Mouse (Mus musculus) urinary bladder, postnatal 25 days (tissue): ENCODE measurements at regions not wholly inside any gene's neighbourhood (a gene's known extent, or its start where the extent isn't known, plus 50 kb on each side); places are given as distances from the start of the nearest gene placed in this dataset.

Source experiments
- DNase-seq: peaks from one replicate; pipeline ENCODE4 v3.0.0; 2022; ENCODE audit warnings: low spot score

- no peak for DNase-seq
Observed at GRCm38 (mm10) chr13:116017886-116018285, 291.6 kb downstream of the Isl1 start.

GRCm38 (mm10) chr13:116003733-116004132 is 305.8 kb downstream of the Isl1 start:
- no peak for DNase-seq

- peak; percentile 30 for DNase-seq
Observed at GRCm38 (mm10) chr13:116002391-116002899, 307.0 kb downstream of the Isl1 start.

GRCm38 (mm10) chr13:115990591-115990990 is 318.9 kb downstream of the Isl1 start:
- no peak for DNase-seq

GRCm38 (mm10) chr13:115989091-115989490 is 320.4 kb downstream of the Isl1 start:
- no peak for DNase-seq

- DNase-seq: no peak
Observed at GRCm38 (mm10) chr13:115986282-115986681, 323.2 kb downstream of the Isl1 start.

GRCm38 (mm10) chr13:115985715-115986114 is 323.8 kb downstream of the Isl1 start:
- DNase-seq: no peak

- DNase-seq: no peak
Observed at GRCm38 (mm10) chr13:115977890-115978203, 331.6 kb downstream of the Isl1 start.

GRCm38 (mm10) chr13:115977118-115977889 is 332.2 kb downstream of the Isl1 start:
- DNase-seq: no peak
